Mouse (Mus musculus) retina, postnatal 1 day (tissue): Measurements from ENCODE around the gene Vmn2r69.

ENCODE experiments used
- DNase-seq: peaks from one replicate; pipeline ENCODE4 v3.0.0-alpha.2; 2012

Gene Vmn2r69

DNA sequence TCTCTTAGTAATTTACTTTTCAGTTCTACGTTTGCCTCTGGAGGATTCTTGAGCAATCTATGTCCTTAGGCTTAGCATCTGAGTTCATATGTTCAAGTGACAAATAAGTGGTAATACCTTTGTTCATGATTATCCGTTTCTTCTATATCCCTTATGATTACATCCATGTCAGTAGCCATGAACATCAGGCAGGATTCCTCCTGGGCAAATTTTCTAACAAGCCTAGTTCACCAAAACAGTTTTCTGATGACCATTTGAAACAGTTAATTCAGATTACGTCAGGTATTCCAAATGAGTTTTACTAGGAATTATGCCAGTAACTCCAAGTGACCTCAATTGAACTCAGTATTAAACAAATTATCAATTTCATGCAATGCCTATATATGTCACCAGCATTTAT is at the start of gene Vmn2r69:
Vmn2r69 (minus strand) TSS at position 101 of the 400 bp plus-strand sequence.
- DNase-seq = no peak
